Mouse (Mus musculus) retina, adult 2 months (tissue): Measurements from ENCODE around the gene Acvr1c.

Source experiments
- DNase-seq: peaks from one replicate; pipeline ENCODE4 v3.0.0-alpha.2; 2012; ENCODE audit warnings: low read depth, low spot score

Gene Acvr1c

DNA sequence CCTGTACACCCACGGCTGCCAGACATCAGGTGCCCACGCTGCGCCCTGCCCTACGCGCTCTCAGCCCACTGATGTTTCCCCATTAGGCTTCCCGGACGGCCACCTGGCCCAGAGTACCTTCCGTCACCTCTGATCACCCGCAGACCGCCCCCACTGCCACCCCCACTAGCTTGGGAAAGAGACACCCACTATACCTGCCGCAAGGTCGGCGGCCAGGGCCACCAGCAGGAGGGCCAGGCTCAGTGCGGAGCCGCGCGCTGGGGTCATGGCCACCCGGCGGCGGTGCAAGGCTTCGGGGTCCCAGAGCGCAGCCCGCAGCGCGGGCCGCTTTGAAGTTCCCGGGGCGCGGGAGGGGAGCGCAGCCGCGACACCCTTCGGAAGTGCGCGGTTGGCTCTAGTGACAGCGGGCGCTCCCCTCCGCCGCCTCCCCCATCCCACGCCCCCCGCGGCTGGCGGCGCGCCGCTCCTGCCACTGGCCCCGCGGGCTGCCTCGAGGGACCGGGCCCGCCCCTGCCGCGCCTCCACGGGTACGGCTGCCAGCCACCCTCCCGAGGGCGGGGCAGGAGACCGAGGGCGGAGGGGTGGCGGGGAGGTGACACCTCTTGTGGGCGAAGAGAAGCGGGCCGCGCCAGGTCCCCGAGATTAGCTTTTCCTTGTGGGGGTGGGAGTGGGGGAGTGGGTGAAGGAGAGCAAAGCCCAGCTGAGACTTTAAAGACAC, at the start of gene Acvr1c:
Acvr1c (minus strand) TSS at position 482 of the 718 bp plus-strand sequence.
- DNase-seq = no peak

DNA sequence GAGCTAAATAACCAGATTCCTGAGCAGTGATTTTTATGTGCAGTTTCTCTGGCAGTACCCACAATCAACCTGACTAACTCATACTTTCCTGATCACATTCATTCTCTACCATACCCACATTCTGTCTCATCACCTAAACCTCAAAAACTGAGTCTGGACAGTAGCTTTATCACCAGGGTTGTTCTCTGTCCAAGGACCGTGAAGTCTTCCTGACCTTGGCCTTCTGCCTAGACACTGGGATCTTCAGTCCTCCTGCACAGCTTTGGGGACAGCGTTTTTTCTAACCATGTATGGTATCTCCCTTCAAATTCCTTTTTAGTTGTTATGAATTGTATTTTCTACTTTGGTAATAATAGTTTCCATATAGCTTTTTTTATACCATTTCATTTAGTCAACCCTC, 45.8 kb upstream of the Acvr1c start:
- no peak for DNase-seq

DNA sequence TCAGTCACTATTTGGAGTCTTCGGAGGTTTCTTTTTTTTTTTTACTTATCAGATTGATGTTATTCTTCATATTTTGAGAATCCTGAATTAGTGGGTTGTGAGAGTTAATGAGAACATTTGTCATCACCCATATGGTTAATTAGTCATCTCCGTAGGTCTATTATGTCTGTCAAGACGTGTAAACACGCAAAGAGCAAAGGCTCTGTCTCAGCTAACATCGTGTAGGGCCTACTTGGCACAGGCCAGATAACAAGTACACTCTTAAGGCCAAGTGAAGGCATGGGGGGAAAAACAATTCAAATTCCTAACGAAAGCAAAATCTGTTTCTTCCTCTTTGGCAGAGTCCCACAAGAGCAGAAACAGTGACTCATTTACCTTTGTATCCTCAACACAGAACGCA, 30.9 kb upstream of the Acvr1c start:
- no peak for DNase-seq

- DNase-seq = no peak
These were observed 22.3 kb upstream of the Acvr1c start for GRCm38 (mm10) chr2:58380020-58380419.

DNA sequence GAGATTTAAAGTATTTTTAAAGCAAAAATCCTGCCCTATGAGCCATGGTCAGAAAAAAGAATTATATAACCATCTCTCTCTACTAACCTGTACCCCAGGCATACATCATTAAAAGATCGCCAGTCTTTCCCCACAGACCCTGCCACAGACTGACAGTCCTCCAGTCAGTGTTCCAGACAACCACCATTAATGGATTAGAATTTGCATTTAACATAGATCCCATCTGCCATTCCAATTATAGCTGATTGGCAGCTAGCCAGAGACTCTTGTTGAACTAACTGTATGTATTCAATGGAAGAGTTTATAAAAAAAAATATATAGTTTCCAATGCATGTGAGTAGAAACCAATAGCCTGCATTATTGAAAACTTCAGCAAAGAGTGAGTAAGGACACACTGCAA, 21.8 kb upstream of the Acvr1c start:
- DNase-seq = no peak

DNA sequence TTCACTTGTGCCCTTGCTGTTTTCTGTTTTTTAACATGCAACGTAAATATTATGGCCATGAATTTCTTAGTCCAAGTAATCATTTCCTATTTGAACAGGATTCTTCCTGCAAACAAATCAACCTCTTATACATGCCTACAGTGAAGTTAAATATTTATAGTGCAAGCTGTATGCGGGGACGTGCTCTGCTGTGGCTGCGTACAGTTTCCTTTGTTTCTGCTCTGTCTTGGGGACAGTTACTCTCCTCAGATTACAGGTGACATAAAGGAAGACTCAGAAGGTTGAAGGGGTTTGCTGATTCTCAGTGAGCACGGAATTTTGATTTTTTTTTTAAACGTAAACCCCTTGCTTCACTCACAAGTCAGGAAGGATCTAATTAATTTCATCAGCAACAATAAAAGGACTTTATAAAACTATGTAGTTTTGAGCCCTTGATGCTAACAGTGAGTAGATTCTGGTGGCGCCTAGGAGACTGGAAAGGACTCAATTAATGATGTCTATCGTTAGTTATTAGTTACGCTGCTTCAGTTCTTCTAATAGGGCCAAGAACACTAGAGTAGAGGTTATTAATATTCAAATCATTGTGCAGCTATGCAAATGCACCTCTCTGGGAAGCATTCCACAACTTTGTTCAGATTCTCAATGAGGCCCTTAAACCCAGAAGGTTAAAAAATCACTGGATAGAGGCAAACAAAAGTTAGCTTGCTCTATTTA, 19.9 kb upstream of the Acvr1c start:
- DNase-seq = no peak

DNA sequence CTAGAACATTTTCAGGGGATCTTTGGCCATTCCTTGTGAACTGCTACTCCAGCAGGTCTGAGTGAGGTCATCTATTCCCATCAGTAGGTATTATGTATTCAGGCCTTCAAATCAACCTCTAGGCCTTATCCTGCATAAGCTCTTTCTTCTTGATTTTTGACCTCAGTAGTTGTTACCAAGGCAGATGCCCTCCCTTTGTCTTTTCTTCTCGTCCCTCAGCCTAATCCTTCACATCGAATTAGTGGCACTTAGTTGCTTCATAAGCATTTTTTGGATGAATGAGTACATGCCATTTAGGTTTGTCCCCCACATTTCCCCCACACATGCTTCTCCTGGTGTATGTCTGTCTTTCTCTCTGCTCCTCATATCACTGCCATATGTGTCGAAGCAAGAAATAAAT, 8.5 kb upstream of the Acvr1c start:
- DNase-seq = no peak

GRCm38 (mm10) chr2:58361361-58362046, 3.8 kb upstream of the Acvr1c start:
- DNase-seq = no peak

DNA sequence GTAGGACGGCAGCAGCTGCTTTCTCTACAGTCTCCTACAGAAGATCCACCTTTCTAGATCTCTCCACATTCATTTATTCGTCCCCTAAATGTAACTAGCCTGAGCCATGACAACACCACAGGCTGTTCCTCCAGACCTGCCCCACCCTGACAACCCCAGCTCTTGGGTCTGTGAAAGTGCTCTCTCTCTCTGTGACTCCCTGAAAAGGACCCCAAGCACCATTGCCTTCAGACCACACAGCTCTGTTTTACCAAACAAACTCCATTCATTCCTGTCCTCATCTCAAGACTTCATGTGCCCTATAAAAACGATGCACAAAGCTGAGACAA, 401 bp upstream of the Acvr1c start:
- DNase-seq = no peak

GRCm38 (mm10) chr2:58357068-58357413, 654 bp downstream of the Acvr1c start:
- no peak for DNase-seq

GRCm38 (mm10) chr2:58354389-58354788, 3.3 kb downstream of the Acvr1c start:
- no peak for DNase-seq

DNA sequence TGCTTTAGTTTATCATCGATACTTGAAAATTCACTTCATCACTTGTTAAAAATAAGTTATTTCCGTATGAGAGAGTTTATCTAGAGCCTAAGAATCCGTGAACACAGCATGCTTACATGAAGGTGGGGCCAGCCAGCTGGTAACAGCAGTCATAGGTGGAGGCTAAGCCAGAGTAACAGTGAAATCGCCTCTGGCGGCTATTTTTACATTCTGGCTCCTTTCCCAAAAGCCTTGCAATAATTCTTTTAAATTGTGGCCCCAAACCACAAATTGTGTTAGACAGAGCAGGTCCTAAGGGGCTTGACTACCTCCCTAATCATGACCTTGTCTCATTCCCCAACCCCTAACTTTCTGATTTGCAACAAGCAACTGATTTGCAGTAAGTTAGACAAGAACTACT, 4.8 kb downstream of the Acvr1c start:
- DNase-seq = no peak

DNA sequence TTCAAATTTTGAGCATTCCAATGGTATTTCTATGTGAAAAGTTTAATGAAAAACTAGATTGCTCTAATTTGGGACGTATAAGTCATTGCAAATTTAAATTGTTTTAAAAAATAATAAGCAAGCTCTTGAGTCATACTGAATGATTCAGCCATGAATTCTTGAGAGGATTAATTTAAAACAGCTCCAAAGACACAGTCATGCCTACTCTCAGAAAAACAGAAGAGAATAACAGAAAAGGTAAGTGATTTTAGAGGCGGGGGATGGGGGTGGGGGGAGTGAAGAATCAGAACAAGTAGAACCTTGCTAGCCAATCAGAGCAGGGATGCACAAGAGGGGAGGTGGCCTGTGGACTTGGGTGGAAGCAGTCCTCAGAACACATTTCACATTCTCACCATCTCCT, 7.0 kb downstream of the Acvr1c start:
- no peak for DNase-seq

DNA sequence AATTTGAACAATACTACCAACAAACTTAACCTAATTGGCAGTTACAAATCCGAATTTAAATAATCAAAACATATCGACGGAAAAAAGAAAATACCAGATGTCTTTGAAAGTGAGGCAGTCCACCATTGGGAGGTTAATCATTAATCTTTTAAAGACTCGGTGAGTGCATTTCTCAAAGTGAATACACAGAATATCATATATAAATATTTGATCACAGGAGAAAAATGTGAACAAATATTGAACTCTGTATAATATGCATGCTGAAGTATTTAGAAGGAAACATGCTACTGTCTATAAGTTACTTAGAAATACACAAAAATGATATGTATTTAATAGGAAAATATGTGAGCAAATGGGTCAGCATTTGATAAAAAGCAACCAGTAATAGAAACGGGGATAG, 21.0 kb downstream of the Acvr1c start:
- no peak for DNase-seq

DNA sequence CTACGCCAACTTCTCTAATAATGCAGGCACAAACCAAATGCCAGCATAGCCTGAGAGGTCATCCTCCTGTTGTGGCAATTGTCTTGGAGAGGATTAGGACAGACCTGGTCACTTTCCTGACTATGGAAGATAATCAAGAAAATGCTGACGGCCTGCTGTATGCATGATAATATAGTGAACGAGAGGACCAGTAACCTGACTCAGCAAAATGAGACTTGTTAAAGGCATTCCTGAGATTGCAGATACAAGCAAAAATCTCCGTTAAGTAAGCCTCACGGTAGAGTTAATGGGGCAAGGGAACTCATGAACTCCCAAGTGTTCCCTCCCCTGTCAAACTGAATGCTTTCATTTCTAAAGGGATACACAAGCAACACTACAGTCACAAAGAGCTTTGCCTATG, 28.1 kb downstream of the Acvr1c start:
- DNase-seq = no peak

DNA sequence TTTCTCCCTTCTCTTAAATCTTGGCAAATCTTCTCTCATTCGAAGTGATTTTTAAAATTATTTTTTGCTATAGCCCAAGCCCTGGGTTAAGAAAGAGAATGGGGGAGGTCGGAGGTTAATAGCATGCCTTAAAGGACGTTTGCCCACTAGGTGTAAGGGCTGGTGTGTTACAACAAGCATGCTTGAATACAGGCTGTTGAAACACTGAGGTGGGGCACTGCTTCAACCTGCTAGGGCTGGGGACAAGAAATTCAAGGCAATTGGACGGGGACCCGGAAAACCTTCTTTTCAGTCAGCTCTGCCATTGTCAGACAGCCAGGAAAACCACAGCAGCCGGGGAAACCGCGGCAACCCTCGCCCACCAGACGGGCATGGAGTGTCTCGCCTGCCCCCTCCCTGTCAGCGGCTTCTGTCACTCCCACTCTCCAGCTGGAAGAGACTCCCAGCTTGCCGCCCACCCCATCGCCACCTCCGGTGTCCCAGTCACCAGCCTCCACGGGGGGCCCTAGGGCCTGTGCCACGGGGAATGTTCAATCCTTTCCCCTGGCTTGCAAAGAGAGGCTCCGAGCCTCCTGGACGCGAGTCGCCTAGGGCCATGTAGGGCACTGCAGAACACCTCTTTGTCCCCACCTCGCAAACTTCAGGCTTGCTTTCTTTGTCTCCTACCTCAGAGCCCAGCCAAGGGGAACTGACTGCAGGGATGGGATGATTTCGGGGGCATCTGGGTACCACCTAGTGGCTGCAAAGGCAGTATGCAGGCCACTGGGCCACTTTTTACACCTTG, 33.4 kb downstream of the Acvr1c start:
- DNase-seq = no peak

- DNase-seq = no peak
These were observed 34.4 kb downstream of the Acvr1c start for GRCm38 (mm10) chr2:58323274-58323673.

DNA sequence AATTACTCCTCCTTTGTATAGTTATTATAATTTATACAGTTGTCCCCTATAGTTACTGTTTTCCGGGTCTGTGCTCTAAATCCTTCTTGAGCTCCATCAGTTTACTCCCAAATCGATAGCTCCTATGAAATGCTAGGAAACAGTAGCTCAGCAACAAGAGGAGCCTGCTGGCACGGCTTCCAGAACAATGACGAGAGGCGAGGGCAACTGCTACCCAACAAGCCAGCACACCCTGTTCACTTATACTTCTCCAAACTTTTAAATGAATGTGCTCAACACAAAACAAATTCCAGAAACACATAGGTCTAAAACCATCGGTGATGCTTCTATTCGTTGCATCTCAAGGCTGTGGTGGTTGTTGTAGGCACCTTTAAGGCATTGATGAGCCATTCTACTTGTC, 41.5 kb downstream of the Acvr1c start:
- DNase-seq = no peak

DNA sequence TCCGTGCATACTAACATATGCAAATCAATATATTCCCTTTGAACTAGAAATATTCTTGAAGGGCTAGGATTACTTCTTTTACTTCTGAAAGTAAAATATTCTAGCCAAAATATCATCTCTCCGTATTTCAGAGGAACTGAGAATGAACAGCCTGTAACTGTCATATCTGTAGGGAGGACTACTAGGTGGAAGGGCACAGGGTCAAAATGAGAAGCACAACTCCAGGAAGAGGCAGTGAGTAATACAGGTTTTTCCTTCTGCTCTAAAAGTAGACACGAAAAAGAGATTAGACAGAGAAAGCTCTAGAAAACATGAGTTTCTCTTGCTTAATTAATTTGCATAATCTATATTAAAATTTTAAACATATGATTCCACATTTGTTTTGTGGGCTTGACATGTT, 48.0 kb downstream of the Acvr1c start:
- DNase-seq = no peak

DNA sequence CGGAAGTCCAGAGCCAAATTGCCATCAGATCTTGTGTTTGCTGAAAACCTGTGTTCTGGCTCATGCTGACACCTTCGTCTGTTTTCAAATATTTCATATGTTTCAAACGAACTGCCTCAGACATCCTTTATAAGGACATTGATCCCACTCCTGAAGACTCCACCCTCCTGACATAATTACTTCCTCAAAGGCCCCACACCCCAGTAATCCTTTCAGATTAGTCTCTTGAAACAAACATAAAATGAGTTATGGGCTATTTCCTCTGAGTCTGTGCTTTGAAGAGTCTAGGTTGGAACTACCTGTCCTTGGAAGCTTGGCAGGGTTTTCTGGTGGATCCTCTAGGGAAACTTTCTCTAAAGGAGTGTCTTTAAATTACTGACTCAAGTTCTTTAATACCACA, 53.2 kb downstream of the Acvr1c start:
- DNase-seq = no peak

- no peak for DNase-seq
These were observed 67.8 kb downstream of the Acvr1c start for GRCm38 (mm10) chr2:58289759-58290431.

- no peak for DNase-seq
These were observed 68.4 kb downstream of the Acvr1c start for GRCm38 (mm10) chr2:58289331-58289730.
